Mouse (Mus musculus) thymus, adult 2 months (tissue): ENCODE data around the gene Clybl.

Experiments
- CTCF ChIP-seq: fragments of 200-500 bp; IDR thresholded peaks from 2 replicates; pipeline ENCODE4 v1.5.1; 2012; ENCODE audit warnings: mild to moderate bottlenecking, control low read depth, low read length, moderate library complexity, borderline replicate concordance; ENCODE audit not compliant: control insufficient read depth, poor library complexity, insufficient read depth; ENCODE audit errors: extremely low read depth
- POLR2A ChIP-seq: fragments of 200-500 bp; IDR thresholded peaks from 2 replicates; pipeline ENCODE4 v1.6.1; 2012; ENCODE audit warnings: mild to moderate bottlenecking, low read length, control low read depth, moderate library complexity; ENCODE audit not compliant: control insufficient read depth, poor library complexity, insufficient read depth; ENCODE audit errors: extremely low read depth

GRCm38 (mm10) chr14:122379996-122380395, 198.5 kb downstream of the Clybl start:
- no peak for TF ChIP-seq CTCF
- no peak for TF ChIP-seq POLR2A
